Mouse (Mus musculus) Patski (cell line): ENCODE results near the gene Cela3a. TPM values are rescaled to one million over a fixed set of nuclear protein-coding genes. Genes with fewer than 3 reads are reported as not detected.
"Not testable (repeated sequence)": the region's sequence is repeated elsewhere in the genome, so short reads cannot be mapped to it uniquely, and the experiment has no call there.

Experiments used
- ATAC-seq: fragments of 100-300 bp; one replicate; pipeline ENCODE4 v1.8.0; 2021
- CTCF ChIA-PET: fragments of 350-600 bp; sonication (Branson Sonifier 250); formaldehyde crosslinking; loops from one replicate; lab custom pipeline; 2022; ENCODE audit warnings: inconsistent platforms; lab: Charles Lee
- POLR2A ChIA-PET: fragments of 350-600 bp; sonication (Branson Sonifier 250); formaldehyde crosslinking; loops from one replicate; lab custom pipeline; 2022; ENCODE audit warnings: antibody characterized with exemption, inconsistent platforms; lab: Charles Lee
- DNase-seq: peaks from one replicate; pipeline ENCODE4 v3.0.0-alpha.2; 2011; ENCODE audit warnings: low read depth, low spot score
- H3K27me3 ChIP-seq: fragments of 371-371 bp; one replicate; pipeline ENCODE4 v1.5.1; 2021
- CTCF ChIP-seq: fragments of 100-300 bp; IDR thresholded peaks from one replicate; pipeline ENCODE4 v1.5.1; 2021
- in situ Hi-C: fragments of 300-500 bp; cut with MboI; formaldehyde crosslinking; loops from 3 replicates; pipeline ENCODE4 v1.11.1; 2018; ENCODE audit warnings: low pct_unique_long_range_greater_than_20kb, mixed read lengths
- polyA plus RNA-seq: library from polyadenylated mRNA; unstranded; gene quantifications from one replicate; pipeline ENCODE4 v1.2.3, GENCODE M21; 2021

The Cela3a gene
- polyA plus RNA-seq, 1 experiment from 2014 or later: not detected

GRCm38 (mm10) chr4:137448197-137448596 is 38.6 kb upstream of the Cela3a start:
- POLR2A ChIA-PET: interaction anchor here (1.5 kb wide), 1 partner anchor 20 kb away, joined by 4 read pairs; no protein-coding TSS in a partner anchor
- TF ChIP-seq CTCF: no peak
- ATAC-seq: peak; percentile 63
- peak; percentile 94 for DNase-seq
- H3K27me3 ChIP-seq: no peaks in the 10 kb centered on the region
- in situ Hi-C loops: loop anchor here (10.0 to 25.0 kb wide), 2 partner anchors 53 to 89 kb away; no protein-coding TSS in a partner anchor
- CTCF ChIA-PET: no interaction called here

- TF ChIP-seq CTCF: no peak
- no peak for DNase-seq
- H3K27me3 ChIP-seq: no peaks in the 10 kb centered on the region
- ChIA-PET CTCF (no interaction called here), POLR2A (interaction anchor here (0.7 to 1.5 kb wide), 2 partner anchors 20 to 98 kb away, joined by 4 to 5 read pairs; no protein-coding TSS in a partner anchor)
- in situ Hi-C loops: loop anchor here (10.0 to 25.0 kb wide), 2 partner anchors 53 to 90 kb away; no protein-coding TSS in a partner anchor
- ATAC-seq: no peak
These were observed 38.0 kb upstream of the Cela3a start for GRCm38 (mm10) chr4:137447363-137448196.

- H3K27me3 ChIP-seq: no peaks in the 10 kb centered on the region
- ATAC-seq (no peak), DNase-seq (no peak)
- TF ChIP-seq CTCF: no peak
- ChIA-PET POLR2A (no interaction called here), CTCF (no interaction called here)
- in situ Hi-C loops: loop anchor here (10.0 to 25.0 kb wide), 2 partner anchors 51 to 91 kb away; no protein-coding TSS in a partner anchor
These were observed 36.3 kb upstream of the Cela3a start for GRCm38 (mm10) chr4:137445881-137446280.

- DNase-seq: no peak
- POLR2A ChIA-PET: no interaction called here
- CTCF ChIA-PET: interaction anchor here (0.7 to 2.2 kb wide), 8 partner anchors 32 to 105 kb away, joined by 3 to 12 read pairs (median 5); no protein-coding TSS in a partner anchor
- H3K27me3 ChIP-seq: no peaks in the 10 kb centered on the region
- TF ChIP-seq CTCF: peak; percentile 86
- in situ Hi-C loops: loop anchor here (10.0 to 25.0 kb wide), 2 partner anchors 49 to 94 kb away; no protein-coding TSS in a partner anchor
- ATAC-seq: no peak
These were observed 34.0 kb upstream of the Cela3a start for GRCm38 (mm10) chr4:137443625-137444024.

- ATAC-seq (no peak), DNase-seq (no peak)
- TF ChIP-seq CTCF: no peak
- POLR2A ChIA-PET: no interaction called here
- H3K27me3 ChIP-seq: no peaks in the 10 kb centered on the region
- in situ Hi-C loops: loop anchor here (10.0 to 25.0 kb wide), 2 partner anchors 47 to 96 kb away; no protein-coding TSS in a partner anchor
- CTCF ChIA-PET: interaction anchor here (1.7 kb wide), 1 partner anchor 365 kb away, joined by 5 read pairs; no protein-coding TSS in a partner anchor
These were observed 31.7 kb upstream of the Cela3a start for GRCm38 (mm10) chr4:137441332-137441731.

GRCm38 (mm10) chr4:137438842-137439241 is 29.3 kb upstream of the Cela3a start:
- DNase-seq (no peak), ATAC-seq (no peak)
- H3K27me3 ChIP-seq: no peaks in the 10 kb centered on the region
- in situ Hi-C loops: loop anchor here (25.0 kb wide), 1 partner anchor 98 kb away; no protein-coding TSS in a partner anchor
- ChIA-PET CTCF (no interaction called here), POLR2A (no interaction called here)
- TF ChIP-seq CTCF: no peak

- DNase-seq (no peak), ATAC-seq (no peak)
- TF ChIP-seq CTCF: no peak
- ChIA-PET CTCF (no interaction called here), POLR2A (no interaction called here)
- in situ Hi-C loops: loop anchor here (25.0 kb wide), 1 partner anchor 100 kb away; no protein-coding TSS in a partner anchor
- H3K27me3 ChIP-seq: no peaks in the 10 kb centered on the region
These were observed 27.5 kb upstream of the Cela3a start for GRCm38 (mm10) chr4:137436979-137437669.

GRCm38 (mm10) chr4:137432700-137433550 is 23.3 kb upstream of the Cela3a start:
- in situ Hi-C loops: loop anchor here (25.0 kb wide), 1 partner anchor 104 kb away; no protein-coding TSS in a partner anchor
- H3K27me3 ChIP-seq, DNase-seq, POLR2A ChIA-PET, CTCF ChIA-PET, ATAC-seq: not testable (repeated sequence)

GRCm38 (mm10) chr4:137430502-137430901 is 20.9 kb upstream of the Cela3a start, which contains the start of gene Cela3b:
Cela3b (minus strand) TSS chr4:137430540.
- in situ Hi-C loops: loop anchor here (25.0 kb wide), 1 partner anchor 107 kb away; no protein-coding TSS in a partner anchor

More at GRCm38 (mm10) chr4:137430502-137430901, 20.9 kb upstream of the Cela3a start, which contains the start of gene Cela3b:
- no peaks in the 10 kb centered on the region for H3K27me3 ChIP-seq
- ATAC-seq: no peak
- ChIA-PET CTCF (no interaction called here), POLR2A (interaction anchor here (0.6 kb wide), 1 partner anchor 80 kb away, joined by 4 read pairs; no protein-coding TSS in a partner anchor)
- no peak for DNase-seq
- TF ChIP-seq CTCF: no peak
